Mouse (Mus musculus): Measurements from ENCODE around the gene Ctf1. TPM values are rescaled to one million over a fixed set of nuclear protein-coding genes. Genes with fewer than 3 reads are reported as not detected.

Gene Ctf1
- 7.1 and 8.3 TPM in 2 replicates for polyA plus RNA-seq (2012; rRNA removed)

- Histone ChIP-seq H3K36me3 (ENCODE audit: control insufficient read depth, insufficient read depth, low read length) (no peaks in the 10 kb centered on the region), H3K4me1 (ENCODE audit: control insufficient read depth, insufficient read depth, insufficient read length, low read length) (peaks cover 25% of the 10 kb centered on the region), H3K4me3 (ENCODE audit: low read depth, low read length) (peak within 1 kb of the TSS; percentile 54), H3K27ac (ENCODE audit: insufficient read depth, low read depth, low read length) (peak within 1 kb of the TSS; percentile 70), H3K27me3 (ENCODE audit: control insufficient read depth, insufficient read depth, low read length) (no peaks in the 10 kb centered on the region)
- TF ChIP-seq POLR2A (IDR thresholded peaks at IDR 0.05; ENCODE audit: low read depth, low read length) (peak; percentile 13; the same call in 1 of the 2 replicates), CTCF (IDR thresholded peaks at IDR 0.05; ENCODE audit: extremely low read depth, insufficient read length, insufficient replicate concordance, low read depth, low read length) (no peak)
- 6% methylated on average over 28 of the region's 28 CpGs for WGBS
These were observed at the start of gene Ctf1 for GRCm38 (mm10) chr7:127712461-127713385. TSS of gene Ctf1 (plus strand) at chr7:127712736.

- WGBS: 76% methylated on average over 6 of the region's 6 CpGs
- Histone ChIP-seq H3K27me3 (ENCODE audit: control insufficient read depth, insufficient read depth, low read length) (no peaks in the 10 kb centered on the region), H3K4me3 (ENCODE audit: low read depth, low read length) (no peak overlapping the region)
These were observed 49.6 kb upstream of the Ctf1 start for GRCm38 (mm10) chr7:127662926-127663325.

GRCm38 (mm10) chr7:127666066-127666654 lies 46.4 kb upstream of the Ctf1 start:
- TF ChIP-seq CTCF (IDR thresholded peaks at IDR 0.05; ENCODE audit: extremely low read depth, insufficient read length, insufficient replicate concordance, low read depth, low read length) (no peak), POLR2A (IDR thresholded peaks at IDR 0.05; ENCODE audit: low read depth, low read length) (no peak)
- no peaks in the 10 kb centered on the region for H3K27me3 ChIP-seq (ENCODE audit: control insufficient read depth, insufficient read depth, low read length)
- WGBS: 44% methylated on average over 6 of the region's 6 CpGs

More at GRCm38 (mm10) chr7:127662926-127663325, 49.6 kb upstream of the Ctf1 start:
- Histone ChIP-seq H3K27ac (ENCODE audit: insufficient read depth, low read depth, low read length) (no peak overlapping the region), H3K4me1 (ENCODE audit: control insufficient read depth, insufficient read depth, insufficient read length, low read length) (peaks cover 10% of the 10 kb centered on the region), H3K36me3 (ENCODE audit: control insufficient read depth, insufficient read depth, low read length) (no peaks in the 10 kb centered on the region)
- TF ChIP-seq CTCF (IDR thresholded peaks at IDR 0.05; ENCODE audit: extremely low read depth, insufficient read length, insufficient replicate concordance, low read depth, low read length) (no peak), POLR2A (IDR thresholded peaks at IDR 0.05; ENCODE audit: low read depth, low read length) (no peak)

GRCm38 (mm10) chr7:127666679-127667078 lies 45.9 kb upstream of the Ctf1 start:
- peaks cover 17% of the 10 kb centered on the region for H3K4me1 ChIP-seq (ENCODE audit: control insufficient read depth, insufficient read depth, insufficient read length, low read length)
- WGBS: 94% methylated on average over 13 of the region's 13 CpGs
- no peaks in the 10 kb centered on the region for H3K36me3 ChIP-seq (ENCODE audit: control insufficient read depth, insufficient read depth, low read length)
- no peak overlapping the region for H3K27ac ChIP-seq (ENCODE audit: insufficient read depth, low read depth, low read length)
- TF ChIP-seq CTCF (IDR thresholded peaks at IDR 0.05; ENCODE audit: extremely low read depth, insufficient read length, insufficient replicate concordance, low read depth, low read length) (no peak), POLR2A (IDR thresholded peaks at IDR 0.05; ENCODE audit: low read depth, low read length) (no peak)
- H3K4me3 ChIP-seq (ENCODE audit: low read depth, low read length): no peak overlapping the region
- H3K27me3 ChIP-seq (ENCODE audit: control insufficient read depth, insufficient read depth, low read length): no peaks in the 10 kb centered on the region

More at GRCm38 (mm10) chr7:127666066-127666654, 46.4 kb upstream of the Ctf1 start:
- peaks cover 14% of the 10 kb centered on the region for H3K4me1 ChIP-seq (ENCODE audit: control insufficient read depth, insufficient read depth, insufficient read length, low read length)
- H3K4me3 ChIP-seq (ENCODE audit: low read depth, low read length): no peak overlapping the region
- no peak overlapping the region for H3K27ac ChIP-seq (ENCODE audit: insufficient read depth, low read depth, low read length)
- H3K36me3 ChIP-seq (ENCODE audit: control insufficient read depth, insufficient read depth, low read length): no peaks in the 10 kb centered on the region

- H3K4me1 ChIP-seq (ENCODE audit: control insufficient read depth, insufficient read depth, insufficient read length, low read length): peaks cover 21% of the 10 kb centered on the region; the same call in 1 of the 2 replicates
- no peak for TF ChIP-seq CTCF (IDR thresholded peaks at IDR 0.05; ENCODE audit: extremely low read depth, insufficient read length, insufficient replicate concordance, low read depth, low read length)
These were observed 45.4 kb upstream of the Ctf1 start for GRCm38 (mm10) chr7:127667171-127667570.

GRCm38 (mm10) chr7:127671880-127672774 lies 40.4 kb upstream of the Ctf1 start:
- peak overlapping the region; percentile 100 for H3K27ac ChIP-seq (ENCODE audit: insufficient read depth, low read depth, low read length)
- 20% methylated on average over 11 of the region's 11 CpGs for WGBS

More at GRCm38 (mm10) chr7:127667171-127667570, 45.4 kb upstream of the Ctf1 start:
- 84% methylated on average over 8 of the region's 8 CpGs for WGBS
- H3K27ac ChIP-seq (ENCODE audit: insufficient read depth, low read depth, low read length): no peak overlapping the region
- H3K4me3 ChIP-seq (ENCODE audit: low read depth, low read length): no peak overlapping the region
- H3K27me3 ChIP-seq (ENCODE audit: control insufficient read depth, insufficient read depth, low read length): no peaks in the 10 kb centered on the region
- no peaks in the 10 kb centered on the region for H3K36me3 ChIP-seq (ENCODE audit: control insufficient read depth, insufficient read depth, low read length)

More at GRCm38 (mm10) chr7:127671880-127672774, 40.4 kb upstream of the Ctf1 start:
- no peak for TF ChIP-seq CTCF (IDR thresholded peaks at IDR 0.05; ENCODE audit: extremely low read depth, insufficient read length, insufficient replicate concordance, low read depth, low read length)
- TF ChIP-seq POLR2A (IDR thresholded peaks at IDR 0.05; ENCODE audit: low read depth, low read length): no peak
- H3K36me3 ChIP-seq (ENCODE audit: control insufficient read depth, insufficient read depth, low read length): no peaks in the 10 kb centered on the region
- H3K4me3 ChIP-seq (ENCODE audit: low read depth, low read length): peak overlapping the region; percentile 21; the same call in 1 of the 2 replicates
- H3K27me3 ChIP-seq (ENCODE audit: control insufficient read depth, insufficient read depth, low read length): no peaks in the 10 kb centered on the region
- H3K4me1 ChIP-seq (ENCODE audit: control insufficient read depth, insufficient read depth, insufficient read length, low read length): peaks cover 22% of the 10 kb centered on the region

Measured in small intestine, adult 2 months (tissue).